Mouse (Mus musculus) liver, postnatal 0 days (tissue): ENCODE results near the gene 9930022D16Rik. TPM values are rescaled to one million over a fixed set of nuclear protein-coding genes. Genes with fewer than 3 reads are reported as not detected.

ENCODE experiments used
- ATAC-seq: fragments of 200-750 bp; cut with Nextera tagmentation; 2 replicates; pipeline ENCODE4 v1.8.0; 2017; ENCODE audit warnings: mild to moderate bottlenecking, moderate library complexity
- DNase-seq: peaks from one replicate; pipeline ENCODE4 v3.0.0-alpha.2; 2016
- H3K27ac ChIP-seq: fragments of 300-500 bp; sonication (generic); 2 replicates; pipeline ENCODE4 v1.5.1; 2014; ENCODE audit warnings: antibody characterized with exemption, moderate library complexity, mild to moderate bottlenecking, low read depth
- H3K27me3 ChIP-seq: fragments of 300-500 bp; sonication (generic); 2 replicates; pipeline ENCODE4 v1.6.1; 2014; ENCODE audit warnings: low read length, control low read depth, mixed read lengths; ENCODE audit not compliant: insufficient read depth
- H3K36me3 ChIP-seq: fragments of 300-500 bp; sonication (generic); replicated peaks from 2 replicates; pipeline ENCODE4 v1.6.1; 2014; ENCODE audit warnings: mild to moderate bottlenecking, control low read depth, low read length, moderate library complexity, mixed read lengths; ENCODE audit not compliant: insufficient read depth
- H3K4me1 ChIP-seq: fragments of 300-500 bp; sonication (generic); 2 replicates; pipeline ENCODE4 v1.6.1; 2014; ENCODE audit warnings: antibody characterized with exemption, mild to moderate bottlenecking, control low read depth; ENCODE audit not compliant: insufficient read depth
- H3K4me2 ChIP-seq: fragments of 300-500 bp; sonication (generic); 2 replicates; pipeline ENCODE4 v1.6.1; 2014; ENCODE audit warnings: low read depth, mild to moderate bottlenecking, low read length, moderate library complexity, mixed read lengths
- H3K4me3 ChIP-seq: fragments of 300-500 bp; sonication (generic); 2 replicates; pipeline ENCODE4 v1.5.1; 2014; ENCODE audit warnings: low read depth, low read length
- H3K9ac ChIP-seq: fragments of 300-500 bp; sonication (generic); replicated peaks from 2 replicates; pipeline ENCODE4 v1.6.1; 2014; ENCODE audit warnings: mild to moderate bottlenecking, moderate library complexity
- H3K9me3 ChIP-seq: fragments of 300-500 bp; sonication (generic); 2 replicates; pipeline ENCODE4 v1.6.1; 2016; ENCODE audit warnings: mild to moderate bottlenecking, control low read depth, low read length, mixed read lengths
- CTCF ChIP-seq: sonication (generic); IDR thresholded peaks from 2 replicates; pipeline ENCODE4 v1.5.1; 2016; ENCODE audit warnings: antibody characterized with exemption, low read depth
- EP300 ChIP-seq: IDR thresholded peaks from 2 replicates; pipeline ENCODE4 v1.6.1; 2016; ENCODE audit warnings: antibody characterized with exemption, low read depth, mild to moderate bottlenecking
- WGBS: fragments of 180-500 bp; shearing (Covaris S2); extraction: QIAGEN DNeasy Blood & Tissue Kit; methylation state at CpG from one replicate; pipeline ENCODE4 v1.1.7; 2014; ENCODE audit not compliant: insufficient replicate concordance; 5-methylcytosine and 5-hydroxymethylcytosine counted together
- polyA plus RNA-seq: library from polyadenylated mRNA; unstranded; fragments of >200 nt; fragmentation: Nextera tagmentation; extraction: Ambion mirVana; gene quantifications from 2 replicates; pipeline ENCODE4 v1.2.1, GENCODE M21; 2015

9930022D16Rik gene
- polyA plus RNA-seq, 1 experiment from 2014 or later: not detected

DNA sequence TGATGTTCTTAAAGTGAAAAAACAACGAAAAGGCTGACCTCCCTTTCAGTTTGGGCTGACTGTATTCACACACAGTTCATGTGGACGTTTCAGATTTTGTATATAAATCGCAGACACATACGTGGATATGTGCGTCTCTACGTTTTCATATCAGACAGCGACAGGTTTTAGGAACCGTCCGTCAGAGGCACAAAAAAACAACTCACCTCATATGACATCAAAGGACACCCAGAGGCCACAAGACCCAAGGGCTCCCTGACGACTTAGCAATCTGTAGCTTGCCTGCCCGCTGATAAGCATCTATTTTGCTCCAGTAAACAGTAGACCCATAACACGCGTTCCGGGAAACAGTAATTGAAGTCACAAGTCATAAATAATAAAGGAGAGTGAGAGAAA, 6.8 kb downstream of the 9930022D16Rik start:
- ATAC-seq: no peak
- peak overlapping the region; percentile 19; the same call in 1 of the 2 replicates for H3K4me3 ChIP-seq

DNA sequence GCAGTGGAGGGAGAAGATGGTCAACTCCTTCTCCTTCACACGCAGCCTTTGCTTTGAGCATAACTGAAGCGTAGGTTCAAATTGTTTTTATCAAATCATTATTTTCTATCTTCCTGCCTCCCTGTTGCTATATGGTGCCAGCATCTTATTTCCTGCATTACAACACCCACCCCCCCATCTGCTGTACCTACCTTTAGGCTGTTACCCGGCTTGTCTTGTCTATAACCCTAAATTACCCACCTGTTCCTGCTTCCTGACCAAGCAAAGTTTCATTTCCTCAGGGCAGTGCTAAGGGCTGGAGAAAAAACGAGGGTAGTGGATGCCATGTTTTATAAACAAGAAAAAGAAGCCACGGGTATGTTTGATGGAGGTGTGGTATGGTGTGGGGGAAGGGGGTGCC, 7.5 kb downstream of the 9930022D16Rik start:
- no peak for ATAC-seq
- H3K4me1 ChIP-seq: peaks cover 24% of the 10 kb centered on the region
- H3K36me3 ChIP-seq: no peaks in the 10 kb centered on the region
- no peak overlapping the region for H3K4me2 ChIP-seq
- WGBS: 71% methylated on average over 5 of the region's 5 CpGs
- no peaks in the 10 kb centered on the region for H3K9me3 ChIP-seq
- no peak overlapping the region for H3K4me3 ChIP-seq
- no peak for DNase-seq
- H3K27me3 ChIP-seq: no peaks in the 10 kb centered on the region
- no peak overlapping the region for H3K9ac ChIP-seq
- H3K27ac ChIP-seq: no peak overlapping the region
- TF ChIP-seq CTCF (no peak), EP300 (no peak)

More for the DNA sequence above, 6.8 kb downstream of the 9930022D16Rik start:
- peak overlapping the region; percentile 62 for H3K27ac ChIP-seq
- H3K36me3 ChIP-seq: no peaks in the 10 kb centered on the region
- TF ChIP-seq CTCF (no peak), EP300 (no peak)
- H3K4me1 ChIP-seq: peaks cover 23% of the 10 kb centered on the region
- 56% methylated on average over 14 of the region's 14 CpGs for WGBS
- H3K27me3 ChIP-seq: no peaks in the 10 kb centered on the region
- H3K9me3 ChIP-seq: no peaks in the 10 kb centered on the region
- no peak overlapping the region for H3K9ac ChIP-seq
- DNase-seq: no peak
- peak overlapping the region; percentile 62 for H3K4me2 ChIP-seq

DNA sequence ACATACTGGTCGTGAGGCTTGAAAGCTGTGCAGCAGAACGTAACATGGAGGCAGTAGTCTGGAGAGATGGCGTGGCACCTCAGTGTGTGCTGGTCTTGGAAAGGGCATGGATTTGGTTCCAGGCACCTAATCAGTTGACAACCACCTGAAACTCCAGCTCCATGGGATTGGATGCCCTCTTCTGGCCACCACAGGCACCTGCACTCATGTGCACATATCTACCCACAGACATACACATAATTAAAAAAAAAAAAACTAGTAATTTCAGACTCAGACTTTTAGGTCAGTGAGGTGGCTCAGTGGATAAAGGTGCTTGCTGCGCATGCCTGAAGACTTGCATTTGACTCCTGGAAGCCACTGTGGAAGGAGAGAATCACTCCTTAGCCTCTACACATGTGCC, 8.5 kb downstream of the 9930022D16Rik start:
- H3K36me3 ChIP-seq: no peaks in the 10 kb centered on the region
- H3K27me3 ChIP-seq: no peaks in the 10 kb centered on the region
- TF ChIP-seq EP300 (no peak), CTCF (no peak; the same call in 1 of the 2 replicates)
- DNase-seq (no peak), ATAC-seq (no peak)
- H3K4me1 ChIP-seq: peaks cover 26% of the 10 kb centered on the region
- H3K4me2 ChIP-seq: no peak overlapping the region
- no peak overlapping the region for H3K27ac ChIP-seq
- H3K4me3 ChIP-seq: no peak overlapping the region
- WGBS: 96% methylated on average over 4 of the region's 4 CpGs
- H3K9me3 ChIP-seq: no peaks in the 10 kb centered on the region
- H3K9ac ChIP-seq: no peak overlapping the region

DNA sequence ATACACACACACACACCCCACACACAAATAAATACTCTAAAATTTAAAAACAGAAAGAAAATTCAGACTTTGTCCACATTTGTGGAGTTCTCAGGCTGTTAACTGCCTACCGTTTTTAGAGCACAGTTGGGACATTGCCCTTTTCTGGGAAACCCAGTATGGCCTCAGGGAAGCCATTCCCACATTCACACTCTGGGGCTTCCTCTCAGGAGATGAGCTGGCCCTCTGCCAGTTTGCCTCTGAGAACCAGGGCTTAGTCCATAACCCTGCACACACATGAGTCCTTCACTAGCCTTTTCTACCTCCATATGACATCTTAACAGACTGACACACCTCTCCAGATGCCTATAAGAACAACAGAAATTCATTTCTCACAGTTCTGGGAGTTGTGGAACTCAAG, 9.6 kb downstream of the 9930022D16Rik start:
- H3K27me3 ChIP-seq: no peaks in the 10 kb centered on the region
- no peak for ATAC-seq
- WGBS: 61% methylated on average over 1 of the region's 1 CpGs
- H3K9me3 ChIP-seq: no peaks in the 10 kb centered on the region
- H3K4me3 ChIP-seq: no peak overlapping the region
- H3K36me3 ChIP-seq: no peaks in the 10 kb centered on the region
- H3K4me1 ChIP-seq: peaks cover 23% of the 10 kb centered on the region
- H3K9ac ChIP-seq: no peak overlapping the region
- H3K4me2 ChIP-seq: no peak overlapping the region
- DNase-seq: no peak
- H3K27ac ChIP-seq: no peak overlapping the region
- TF ChIP-seq EP300 (no peak), CTCF (no peak)

DNA sequence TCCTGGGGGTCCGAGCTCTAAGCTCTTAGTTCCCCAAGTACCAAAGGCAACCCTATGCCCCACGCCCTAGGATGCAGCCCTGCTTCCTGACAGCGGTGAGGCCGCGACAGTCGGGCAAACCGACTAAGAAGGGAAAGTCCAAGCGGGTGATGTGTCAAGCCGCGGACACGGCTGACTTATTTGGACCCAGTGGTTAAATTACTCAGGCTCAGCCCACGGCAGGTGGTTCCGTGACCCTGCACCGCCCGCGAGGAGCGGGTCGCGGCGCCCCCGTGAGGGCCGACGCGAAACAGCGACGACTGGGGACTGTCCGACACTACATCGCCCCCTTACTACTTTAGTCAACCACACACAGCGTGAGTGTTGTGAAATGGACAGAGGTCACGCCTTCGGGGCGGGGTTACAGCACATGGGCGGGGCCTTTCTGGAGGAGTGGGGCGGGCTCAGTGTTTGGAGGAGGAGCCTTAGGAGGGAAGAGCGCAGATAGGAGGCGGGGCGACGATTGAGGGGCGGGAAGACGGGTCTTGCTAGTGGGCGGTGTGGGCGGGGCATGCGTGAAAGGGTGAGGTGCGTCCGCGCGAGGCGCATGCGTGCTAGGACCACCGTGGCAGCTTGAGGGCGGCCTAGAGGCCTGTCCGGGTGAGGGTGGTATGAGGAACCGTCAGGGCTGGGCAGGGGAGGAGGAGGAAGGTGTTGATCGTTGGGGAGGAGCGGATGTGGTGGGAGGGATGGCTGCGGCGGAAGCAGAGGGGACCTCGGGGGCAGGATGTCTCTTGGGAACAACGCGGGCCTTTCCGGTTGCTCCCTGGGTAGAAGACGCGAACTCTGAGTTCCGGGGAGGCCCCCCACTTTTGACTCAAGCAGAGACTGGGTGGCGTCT, 11.9 kb downstream of the 9930022D16Rik start, which contains the start of gene Amz2:
TSS of gene Amz2 (plus strand) at position 555 of the 880 bp plus-strand sequence.
- Histone ChIP-seq H3K4me2 (peak within 1 kb of the TSS; percentile 82), H3K27ac (peak within 1 kb of the TSS; percentile 89), H3K27me3 (no peaks in the 10 kb centered on the region), H3K4me3 (peak within 1 kb of the TSS; percentile 71), H3K36me3 (peaks cover 17% of the 10 kb centered on the region), H3K9me3 (no peaks in the 10 kb centered on the region), H3K9ac (peak within 1 kb of the TSS; percentile 73), H3K4me1 (peaks cover 15% of the 10 kb centered on the region)
- 1% methylated on average over 65 of the region's 65 CpGs for WGBS
- DNase-seq: peak; percentile 100
- TF ChIP-seq CTCF (peak; percentile 98), EP300 (peak; percentile 65)
- peak; percentile 93 for ATAC-seq

DNA sequence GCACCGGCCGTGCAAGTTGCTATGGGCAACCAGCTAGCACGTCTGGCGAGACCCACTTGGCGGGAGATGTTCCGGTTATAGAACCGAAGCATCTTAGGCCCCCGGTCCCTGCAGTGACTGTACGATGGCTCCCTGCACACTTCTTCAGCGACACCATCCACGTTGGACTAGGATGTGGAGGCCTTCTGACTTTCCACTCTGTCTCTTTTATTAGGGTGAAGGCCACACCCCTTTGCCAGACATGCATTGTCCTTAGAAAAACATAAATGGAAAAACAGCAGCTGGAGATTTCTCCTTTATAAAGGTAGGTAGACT, 12.5 kb downstream of the 9930022D16Rik start:
- no peak for DNase-seq
- peak overlapping the region; percentile 71 for H3K4me3 ChIP-seq
- H3K27me3 ChIP-seq: no peaks in the 10 kb centered on the region
- peak overlapping the region; percentile 82 for H3K4me2 ChIP-seq
- TF ChIP-seq CTCF (no peak), EP300 (no peak)
- H3K9me3 ChIP-seq: no peaks in the 10 kb centered on the region
- peak overlapping the region; percentile 89 for H3K27ac ChIP-seq
- H3K36me3 ChIP-seq: peaks cover 18% of the 10 kb centered on the region
- ATAC-seq: no peak
- peaks cover 15% of the 10 kb centered on the region for H3K4me1 ChIP-seq
- WGBS: 1% methylated on average over 11 of the region's 11 CpGs
- H3K9ac ChIP-seq: peak overlapping the region; percentile 73
